Mouse (Mus musculus) lung, embryonic 16.5 days (tissue): ENCODE data around the gene Upb1. TPM values are rescaled to one million over a fixed set of nuclear protein-coding genes. Genes with fewer than 3 reads are reported as not detected.
"Not testable (repeated sequence)": the region's sequence is repeated elsewhere in the genome, so short reads cannot be mapped to it uniquely, and the experiment has no call there.

Source experiments
- ATAC-seq: fragments of 200-750 bp; cut with Nextera tagmentation; 2 replicates; pipeline ENCODE4 v1.8.0; 2017; ENCODE audit warnings: low read depth, mild to moderate bottlenecking, moderate library complexity
- H3K27ac ChIP-seq: fragments of 300-500 bp; sonication (generic); 2 replicates; pipeline ENCODE4 v1.5.1; 2014; ENCODE audit warnings: mild to moderate bottlenecking, control low read depth, low read length
- H3K27me3 ChIP-seq: fragments of 300-500 bp; sonication (generic); 2 replicates; pipeline ENCODE4 v1.6.1; 2014; ENCODE audit warnings: low read depth, low read length, mixed read lengths; ENCODE audit not compliant: control insufficient read depth, insufficient read depth
- H3K36me3 ChIP-seq: fragments of 300-500 bp; sonication (generic); 2 replicates; pipeline ENCODE4 v1.6.1; 2014; ENCODE audit warnings: low read length; ENCODE audit not compliant: control insufficient read depth, insufficient read depth
- H3K4me1 ChIP-seq: fragments of 300-500 bp; sonication (generic); replicated peaks from 2 replicates; pipeline ENCODE4 v1.6.1; 2014; ENCODE audit warnings: low read length, mixed read lengths; ENCODE audit not compliant: control insufficient read depth, insufficient read depth
- H3K4me2 ChIP-seq: fragments of 300-500 bp; sonication (generic); 2 replicates; pipeline ENCODE4 v1.6.1; 2014; ENCODE audit warnings: low read depth, low read length, control low read depth
- H3K4me3 ChIP-seq: fragments of 300-500 bp; sonication (generic); 2 replicates; pipeline ENCODE4 v1.5.1; 2014; ENCODE audit warnings: mild to moderate bottlenecking, low read length, control low read depth
- H3K9ac ChIP-seq: fragments of 300-500 bp; sonication (generic); 2 replicates; pipeline ENCODE4 v1.6.1; 2014; ENCODE audit warnings: low read length, control low read depth
- H3K9me3 ChIP-seq: fragments of 300-500 bp; sonication (generic); 2 replicates; pipeline ENCODE4 v1.6.1; 2016; ENCODE audit warnings: low read length; ENCODE audit not compliant: control insufficient read depth
- WGBS: fragments of 180-500 bp; shearing (Covaris S2); extraction: QIAGEN DNeasy Blood & Tissue Kit; methylation state at CpG from one replicate; pipeline ENCODE4 v1.1.7; 2014; 5-methylcytosine and 5-hydroxymethylcytosine counted together
- polyA plus RNA-seq: library from polyadenylated mRNA; unstranded; fragments of >200 nt; fragmentation: Nextera tagmentation; extraction: Ambion mirVana; gene quantifications from 2 replicates; pipeline ENCODE4 v1.2.1, GENCODE M21; 2015

Upb1 gene
- 0.44 and 1.6 TPM in 2 replicates for polyA plus RNA-seq

DNA sequence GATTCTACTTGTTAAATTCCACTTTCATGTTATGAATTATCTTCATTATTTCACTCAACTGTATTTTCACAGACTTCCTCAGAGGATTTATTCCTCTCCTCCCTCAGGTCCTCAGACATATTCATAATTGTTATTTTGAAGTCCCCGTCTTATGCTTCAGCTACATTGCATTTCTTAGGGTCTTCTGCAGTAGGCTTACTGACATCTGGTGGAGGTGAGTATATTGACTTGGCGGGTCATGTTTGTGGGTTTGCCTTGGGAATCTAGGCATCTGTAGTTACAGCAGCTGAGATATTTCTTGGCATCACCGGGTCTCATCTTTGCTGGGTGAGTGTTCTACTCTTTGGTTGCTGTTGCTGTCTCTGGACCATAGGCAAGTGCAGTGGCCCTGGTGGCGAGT lies at the start of gene Upb1:
TSS of gene Upb1 (plus strand) at position 158 of the 400 bp plus-strand sequence.
- WGBS, result 63% methylated on average over 4 of the region's 4 CpGs
- no peak within 1 kb of the TSS for H3K4me3 ChIP-seq
- ATAC-seq, result no peak
- no peaks in the 10 kb centered on the region for H3K36me3 ChIP-seq
- H3K9ac ChIP-seq, result no peak within 1 kb of the TSS
- H3K4me2 ChIP-seq, result no peak within 1 kb of the TSS
- no peaks in the 10 kb centered on the region for H3K9me3 ChIP-seq
- no peaks in the 10 kb centered on the region for H3K27me3 ChIP-seq
- H3K4me1 ChIP-seq, result no peaks in the 10 kb centered on the region
- no peak within 1 kb of the TSS for H3K27ac ChIP-seq

DNA sequence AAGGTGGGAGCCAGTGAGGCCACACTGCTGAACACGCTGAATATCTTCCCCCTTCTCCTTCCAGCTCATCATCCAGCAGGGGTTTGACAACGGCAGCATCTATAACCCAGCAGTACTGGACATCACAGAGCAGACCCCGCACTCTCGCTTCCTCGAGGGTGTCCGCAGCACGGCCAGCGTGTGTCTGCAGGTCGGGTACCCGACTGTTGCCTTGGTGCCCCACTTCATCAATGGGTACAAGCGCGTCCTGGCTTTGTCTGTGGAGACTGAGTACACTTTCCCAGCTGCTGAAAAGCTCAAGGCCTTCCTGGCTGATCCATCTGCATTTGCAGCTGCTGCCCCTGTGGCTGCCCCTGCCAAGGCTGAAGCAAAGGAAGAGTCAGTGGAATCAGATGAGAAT lies 48.4 kb upstream of the Upb1 start:
- ATAC-seq, result no peak
- Histone ChIP-seq H3K27ac (no peak overlapping the region), H3K27me3 (no peaks in the 10 kb centered on the region), H3K4me3 (no peak overlapping the region), H3K9me3 (no peaks in the 10 kb centered on the region), H3K4me1 (peaks cover 2% of the 10 kb centered on the region; the same call in 1 of the 2 replicates), H3K9ac (no peak overlapping the region), H3K36me3 (no peaks in the 10 kb centered on the region), H3K4me2 (no peak overlapping the region)
- 92% methylated on average over 12 of the region's 12 CpGs for WGBS

DNA sequence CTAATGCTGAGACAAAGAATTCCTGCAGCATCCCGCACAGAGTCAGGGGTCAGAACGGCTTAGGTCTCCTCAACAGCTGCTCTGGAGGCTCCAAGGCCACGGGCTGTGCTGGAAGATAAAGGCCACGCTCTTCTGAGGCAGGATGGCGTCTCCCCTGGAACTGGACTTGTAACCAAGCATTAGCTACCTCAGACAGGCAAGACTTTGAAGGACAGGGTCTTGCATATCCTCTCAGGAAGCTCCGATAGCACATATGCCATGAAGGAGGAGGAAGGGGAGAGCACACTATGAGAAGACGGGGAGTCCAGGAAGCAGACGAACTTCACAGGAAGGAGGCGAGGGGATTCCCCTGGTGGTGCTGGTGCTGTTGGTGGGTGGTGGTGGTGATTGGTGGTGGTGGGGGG lies 47.1 kb upstream of the Upb1 start:
- not testable (repeated sequence) for H3K9me3 ChIP-seq, H3K9ac ChIP-seq, H3K4me3 ChIP-seq, H3K27me3 ChIP-seq, H3K4me2 ChIP-seq, H3K4me1 ChIP-seq, H3K27ac ChIP-seq, H3K36me3 ChIP-seq
- WGBS, result 45% methylated on average over 8 of the region's 9 CpGs
- ATAC-seq, result peak; percentile 66

DNA sequence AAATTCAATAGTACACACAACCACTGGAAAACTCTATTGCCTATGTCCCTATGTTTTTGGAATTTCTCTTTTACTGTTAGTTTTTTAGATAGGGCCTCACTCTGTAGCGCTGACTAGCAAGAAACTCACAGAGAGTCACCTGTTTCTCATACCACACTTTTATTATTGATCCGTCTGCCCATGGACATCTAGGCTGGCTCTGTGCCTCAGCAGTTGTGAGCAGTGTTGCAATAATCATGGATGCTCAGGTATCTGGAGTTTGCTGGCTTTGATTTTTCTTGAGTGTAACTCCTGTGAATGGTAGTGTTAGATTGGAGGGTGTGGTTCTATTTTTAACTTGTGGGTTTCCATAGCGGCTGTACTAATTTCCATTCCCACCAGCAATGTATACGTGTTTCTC lies 45.6 kb upstream of the Upb1 start:
- H3K4me1 ChIP-seq, result peaks cover 2% of the 10 kb centered on the region; the same call in 1 of the 2 replicates
- 62% methylated on average over 4 of the region's 4 CpGs for WGBS
- H3K9ac ChIP-seq, result no peak overlapping the region
- no peak overlapping the region for H3K4me3 ChIP-seq
- H3K4me2 ChIP-seq, result no peak overlapping the region
- H3K9me3 ChIP-seq, result no peaks in the 10 kb centered on the region
- no peak overlapping the region for H3K27ac ChIP-seq
- ATAC-seq, result no peak
- no peaks in the 10 kb centered on the region for H3K27me3 ChIP-seq
- no peaks in the 10 kb centered on the region for H3K36me3 ChIP-seq

DNA sequence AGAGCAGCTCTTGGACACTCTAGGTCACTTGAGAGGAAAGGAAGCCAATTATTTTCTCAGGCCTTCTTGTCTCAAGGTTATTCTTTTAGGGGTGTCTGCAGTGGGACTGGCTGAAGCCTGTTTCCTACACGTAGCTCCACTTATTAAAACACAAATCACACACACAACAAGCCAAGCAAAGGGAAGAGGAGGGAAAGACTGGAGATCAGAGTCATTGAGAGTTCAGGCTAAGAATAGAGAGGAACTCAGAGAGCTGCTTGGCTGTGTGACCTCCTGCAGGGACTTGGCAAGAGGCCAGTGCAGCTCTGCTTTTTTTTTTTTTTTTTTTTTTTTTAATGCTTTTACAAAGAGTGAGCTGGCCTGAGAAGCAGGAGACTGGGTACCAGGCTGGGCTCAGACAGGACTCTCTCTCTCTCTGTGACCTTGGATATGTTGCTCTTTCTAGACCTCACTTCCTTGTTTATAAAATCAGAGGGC lies 36.7 kb upstream of the Upb1 start:
- H3K27me3 ChIP-seq, H3K4me2 ChIP-seq, H3K9ac ChIP-seq, H3K36me3 ChIP-seq, H3K4me3 ChIP-seq, H3K9me3 ChIP-seq: not testable (repeated sequence)
- ATAC-seq, result peak; percentile 96
- WGBS, result 4% methylated on average over 1 of the region's 1 CpGs
- H3K27ac ChIP-seq, result peak overlapping the region; percentile 59
- H3K4me1 ChIP-seq, result peaks cover 11% of the 10 kb centered on the region

DNA sequence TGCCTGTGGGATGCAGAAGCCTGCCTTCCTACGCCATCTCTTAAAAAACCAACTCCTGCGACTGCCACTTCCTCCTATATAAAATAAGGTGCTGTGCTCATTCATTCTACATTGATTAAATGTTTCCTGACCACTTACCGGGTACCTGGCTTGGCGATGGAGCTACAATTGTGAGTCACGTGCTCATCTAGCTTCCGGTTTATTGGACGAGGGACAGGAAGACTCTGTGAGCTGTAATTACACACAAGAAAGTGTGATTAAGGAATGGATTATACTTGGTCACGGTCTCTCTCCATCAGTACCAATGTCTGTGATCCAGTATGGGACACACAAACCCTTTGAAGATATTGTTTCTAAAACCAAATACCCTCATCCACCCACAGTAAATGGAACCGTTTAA lies 36.1 kb upstream of the Upb1 start:
- 0 out of 2 replicates have a peak, but pooled peaks have one; percentile 15 for ATAC-seq
- Histone ChIP-seq H3K4me3 (no peak overlapping the region), H3K9me3 (no peaks in the 10 kb centered on the region), H3K4me1 (peaks cover 11% of the 10 kb centered on the region), H3K4me2 (no peak overlapping the region), H3K27me3 (no peaks in the 10 kb centered on the region), H3K9ac (no peak overlapping the region), H3K36me3 (no peaks in the 10 kb centered on the region), H3K27ac (peak overlapping the region; percentile 59)
- 69% methylated on average over 9 of the region's 9 CpGs for WGBS

DNA sequence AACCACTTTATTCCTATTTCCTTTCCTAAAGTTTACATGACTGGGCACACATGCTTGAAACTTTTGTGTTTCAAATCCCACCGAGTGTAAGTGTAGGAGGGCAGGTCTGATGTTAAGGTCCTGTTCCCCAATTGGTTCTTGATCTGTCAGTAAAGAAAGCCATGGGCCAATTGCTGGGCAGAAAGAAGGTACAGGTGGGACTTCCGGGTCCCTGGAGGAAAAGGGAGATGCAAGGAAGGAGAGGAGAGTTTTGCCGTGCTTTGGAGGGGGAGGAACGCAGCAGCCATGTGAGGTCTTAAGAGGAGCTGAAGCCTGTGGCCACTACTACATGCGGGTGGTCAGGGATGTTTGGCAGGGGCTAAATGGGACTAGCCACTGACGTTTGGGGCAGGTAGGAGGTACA lies 35.7 kb upstream of the Upb1 start:
- Histone ChIP-seq H3K36me3 (no peaks in the 10 kb centered on the region), H3K27ac (peak overlapping the region; percentile 34), H3K4me1 (peaks cover 11% of the 10 kb centered on the region), H3K4me3 (0 out of 2 replicates have a peak overlapping the region, but pooled peaks have one; percentile 12), H3K4me2 (0 out of 2 replicates have a peak overlapping the region, but pooled peaks have one; percentile 4), H3K9me3 (no peaks in the 10 kb centered on the region), H3K27me3 (no peaks in the 10 kb centered on the region), H3K9ac (no peak overlapping the region)
- ATAC-seq, result no peak
- 49% methylated on average over 6 of the region's 6 CpGs for WGBS

DNA sequence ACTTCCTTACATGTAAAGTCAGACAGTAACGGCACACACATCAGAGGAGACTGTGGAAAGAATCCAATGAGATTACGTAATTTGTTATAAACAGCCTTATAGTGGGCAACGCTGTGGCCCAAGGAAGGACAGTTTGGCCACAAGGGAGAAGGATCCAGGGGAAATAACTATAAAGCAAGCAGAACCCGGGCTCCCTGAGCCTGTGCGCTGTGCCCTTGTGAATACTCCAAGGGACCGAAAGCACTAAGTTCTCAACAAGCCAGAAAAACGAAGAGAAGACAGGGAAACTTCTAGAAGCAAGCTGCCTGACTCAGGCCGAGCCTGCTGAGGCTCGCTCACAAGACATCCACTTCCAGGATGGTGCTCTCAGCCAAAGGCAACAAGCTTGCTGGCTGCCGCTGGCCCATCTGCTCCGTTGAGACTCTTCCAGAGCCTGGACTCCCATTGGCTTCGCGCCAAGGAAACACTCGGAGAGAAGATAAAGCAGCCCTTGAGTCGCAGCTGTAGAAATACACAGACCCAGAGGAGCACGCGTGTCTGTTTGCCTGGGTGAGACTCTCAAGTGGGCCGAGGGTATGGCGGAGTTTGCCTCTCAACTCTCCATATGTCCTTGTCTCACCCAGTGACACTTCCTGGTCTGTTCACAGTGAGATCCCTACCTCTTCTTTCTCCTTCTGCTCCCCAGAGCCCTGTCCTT lies 27.1 kb upstream of the Upb1 start:
- H3K4me1 ChIP-seq, H3K9ac ChIP-seq, H3K4me3 ChIP-seq, H3K27me3 ChIP-seq, H3K36me3 ChIP-seq, H3K4me2 ChIP-seq, H3K9me3 ChIP-seq: not testable (repeated sequence)
- WGBS, result 27% methylated on average over 12 of the region's 19 CpGs
- peak; percentile 89 for ATAC-seq
- H3K27ac ChIP-seq, result peak overlapping the region; percentile 65; the same call in 1 of the 2 replicates

DNA sequence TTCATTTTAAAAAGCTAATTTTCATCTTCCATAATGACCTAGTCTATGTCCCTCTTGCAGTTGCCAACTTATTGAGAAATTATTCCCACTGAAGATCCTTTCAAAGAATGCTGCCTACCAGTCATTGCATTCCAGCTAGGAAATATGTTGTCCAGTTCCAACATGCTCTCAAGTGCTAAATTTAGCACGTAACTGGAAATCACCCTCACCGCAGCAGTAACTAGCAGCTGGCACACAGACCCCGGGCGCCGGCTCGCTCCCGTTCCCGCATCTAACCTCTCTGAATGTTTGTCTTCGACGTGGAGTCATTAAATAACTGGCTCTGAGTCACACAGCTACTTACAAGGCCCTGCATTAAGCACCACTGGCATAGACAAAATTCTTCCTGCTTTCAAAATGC lies 22.2 kb upstream of the Upb1 start:
- no peak overlapping the region for H3K4me2 ChIP-seq
- H3K36me3 ChIP-seq, result no peaks in the 10 kb centered on the region
- H3K27ac ChIP-seq, result no peak overlapping the region
- no peak overlapping the region for H3K4me3 ChIP-seq
- ATAC-seq, result peak; percentile 36; the same call in 1 of the 2 replicates
- H3K9ac ChIP-seq, result no peak overlapping the region
- no peaks in the 10 kb centered on the region for H3K9me3 ChIP-seq
- H3K27me3 ChIP-seq, result no peaks in the 10 kb centered on the region
- WGBS, result 61% methylated on average over 10 of the region's 10 CpGs
- no peaks in the 10 kb centered on the region; the same call in 1 of the 2 replicates for H3K4me1 ChIP-seq
